Comparison of ENCODE assay signal across 9 mouse cellular contexts in genomic region chr5:109553160-109553930, GRCm38 (mm10). TPM values are rescaled to one million over a fixed set of nuclear protein-coding genes. Genes with fewer than 3 reads are reported as not detected.
DNase-seq lines count a peak whose midpoint lies in the region; ATAC-seq and TF ChIP-seq lines count a peak whose summit lies in the region.
"Had no signal": no experiment of that assay in that cellular context is flagged by ENCODE, and none has a peak within 500 bp of the region (broad histone marks: within the 10 kb centered on the region; RNA-seq: fewer than 3 reads in every experiment).

No protein-coding gene starts in this region.

- no peak overlapping the region for H3K4me2 ChIP-seq in liver, embryonic 11.5 days
- no peak overlapping the region for H3K4me2 ChIP-seq in forebrain, embryonic 15.5 days (replicated peaks)
- H3K4me2 ChIP-seq: embryonic facial prominence, embryonic 13.5 days had no signal

- DNase-seq in cerebellum, adult 11-12 months = peak; percentile 71
- no peak for DNase-seq in cerebellum, postnatal 4 days (ENCODE audit: low spot score in 2 of 2)
- peak; percentile 7 for DNase-seq in liver
- DNase-seq in liver, embryonic 11.5 days (ENCODE audit: low spot score) = no peak
- no peak for DNase-seq in ES-E14 (ENCODE audit: low read depth, low spot score)
- DNase-seq in mesoderm, embryonic 11.5 days (ENCODE audit: low read depth, low spot score) = peak; percentile 1
- no peak for DNase-seq in embryo, embryonic 10.5 days (ENCODE audit: low spot score)

- H3K9me3 ChIP-seq in liver, embryonic 11.5 days (ENCODE audit: control insufficient read depth, low read length) = peaks cover 49% of the 10 kb centered on the region
- H3K9me3 ChIP-seq in ES-E14 (ENCODE audit: control insufficient read depth, insufficient read depth, low read depth, low read length) = no peaks in the 10 kb centered on the region
- H3K9me3 ChIP-seq in forebrain, embryonic 15.5 days = peaks cover 11% of the 10 kb centered on the region

- peaks cover 29% of the 10 kb centered on the region for H3K36me3 ChIP-seq in liver, embryonic 11.5 days (ENCODE audit: control insufficient read depth, insufficient read depth, low read length)
- peaks cover 31% of the 10 kb centered on the region; the same call in 1 of the 2 replicates for H3K36me3 ChIP-seq in ES-E14 (ENCODE audit: control insufficient read depth, insufficient read depth, low read length, poor library complexity, severe bottlenecking)
- H3K36me3 ChIP-seq in forebrain, embryonic 15.5 days = peaks cover 10% of the 10 kb centered on the region

- in situ Hi-C loops in ES-E14 (cut with MboI; ENCODE audit: low sequenced_read_pairs in 2 of 2, unreplicated experiment in 2 of 2) = no loop called here

- no peaks in the 10 kb centered on the region for H3K4me1 ChIP-seq in liver, embryonic 11.5 days (replicated peaks; ENCODE audit: control insufficient read depth, insufficient read depth, low read length)
- H3K4me1 ChIP-seq in ES-E14 (ENCODE audit: control insufficient read depth in 2 of 2, insufficient read depth in 2 of 2, low read length in 2 of 2, poor library complexity in 1 of 2) = 0 out of 4 replicates have a peak, but pooled peaks cover 0 to 3% of the 10 kb centered on the region in 2 experiments
- H3K4me1 ChIP-seq in forebrain, embryonic 15.5 days = no peaks in the 10 kb centered on the region
- H3K4me1 ChIP-seq: embryonic facial prominence, embryonic 13.5 days had no signal

- H3K4me3 ChIP-seq in liver, embryonic 11.5 days (ENCODE audit: low read depth, low read length) = no peak overlapping the region
- H3K4me3 ChIP-seq in ES-E14 (ENCODE audit: insufficient read depth in 1 of 2, low read depth in 1 of 2, low read length in 2 of 2, poor library complexity in 1 of 2, severe bottlenecking in 1 of 2) = peak overlapping the region; percentile 34 to 45; a peak in 3 of 4 replicates
- no peak overlapping the region for H3K4me3 ChIP-seq in forebrain, embryonic 15.5 days
- H3K4me3 ChIP-seq: embryonic facial prominence, embryonic 13.5 days had no signal

- no peaks in the 10 kb centered on the region for H3K27me3 ChIP-seq in liver, embryonic 11.5 days (replicated peaks; ENCODE audit: control insufficient read depth, insufficient read depth, low read length)
- H3K27me3 ChIP-seq in forebrain, embryonic 15.5 days = no peaks in the 10 kb centered on the region
- H3K27me3 ChIP-seq: embryonic facial prominence, embryonic 13.5 days had no signal

- H3K27ac ChIP-seq in liver, embryonic 11.5 days (ENCODE audit: low read depth, low read length) = no peak overlapping the region
- H3K27ac ChIP-seq in ES-E14 (ENCODE audit: insufficient read depth, low read depth, low read length, poor library complexity, severe bottlenecking) = peak overlapping the region; percentile 100
- H3K27ac ChIP-seq in forebrain, embryonic 15.5 days (replicated peaks) = no peak overlapping the region
- H3K27ac ChIP-seq: embryonic facial prominence, embryonic 13.5 days had no signal

- 63% methylated on average over 18 of the region's 18 CpGs for WGBS in liver, embryonic 11.5 days
- WGBS in forebrain, embryonic 15.5 days = 74% methylated on average over 18 of the region's 18 CpGs

- no peak for ATAC-seq in liver, embryonic 11.5 days (replicated peaks; ENCODE audit: low FRiP score)
- ATAC-seq in forebrain, embryonic 15.5 days (replicated peaks) = no peak

- H3K9ac ChIP-seq in liver, embryonic 11.5 days (ENCODE audit: low read depth, low read length) = no peak overlapping the region
- peak overlapping the region; percentile 14; the same call in 1 of the 2 replicates for H3K9ac ChIP-seq in ES-E14 (ENCODE audit: insufficient read depth, low read depth, low read length, poor library complexity, severe bottlenecking)
- no peak overlapping the region for H3K9ac ChIP-seq in forebrain, embryonic 15.5 days (replicated peaks)
- H3K9ac ChIP-seq: embryonic facial prominence, embryonic 13.5 days had no signal

TF ChIP-seq in ES-E14, 5 proteins besides CTCF, POLR2A, EP300 and RAD21:
- no peak for TF ChIP-seq ZC3H11A (IDR thresholded peaks at IDR 0.05; ENCODE audit: borderline replicate concordance, low read depth, low read length)
- TF ChIP-seq CHD2 (IDR thresholded peaks at IDR 0.05; ENCODE audit: low read depth, low read length) = no peak
- no peak for TF ChIP-seq MAFK (IDR thresholded peaks at IDR 0.05; ENCODE audit: insufficient read depth, low read depth, low read length)
- no peak for TF ChIP-seq ZNF384 (IDR thresholded peaks at IDR 0.05; ENCODE audit: low read depth, low read length)
- TF ChIP-seq HCFC1 (IDR thresholded peaks at IDR 0.05; ENCODE audit: borderline replicate concordance, insufficient read depth, low read length) = no peak

RNA-seq across cellular contexts. Expression of gene Crlf2, which starts 5.4 kb away (rescaled TPM):
- 6.9 and 7.5 TPM in 2 replicates for polyA plus RNA-seq in liver, embryonic 11.5 days (2014; fragmentation: Nextera tagmentation; extraction: Ambion mirVana)
- 18.4 and 19.9 TPM in 2 replicates for total RNA-seq in ES-E14 (2012; rRNA removed)
- 10.5 and 11.3 TPM in 2 replicates for polyA plus RNA-seq in forebrain, embryonic 15.5 days (2015; fragmentation: Nextera tagmentation; extraction: Ambion mirVana)

Comparison
In these comparisons a context has a peak if more than half of its experiments do, and no peak if none do; other contexts are left out.
1. DNase-seq: peak in cerebellum, adult 11-12 months (single experiment), liver (single experiment) and mesoderm, embryonic 11.5 days (single experiment); none in cerebellum, postnatal 4 days (0 of 2), liver, embryonic 11.5 days (single experiment), ES-E14 (single experiment) and embryo, embryonic 10.5 days (single experiment).
2. H3K4me3 ChIP-seq: peak in ES-E14 (2 of 2); none in liver, embryonic 11.5 days (single experiment) and forebrain, embryonic 15.5 days (single experiment).